21 mouse cellular contexts compared by ENCODE assay signal in the genomic region with DNA sequence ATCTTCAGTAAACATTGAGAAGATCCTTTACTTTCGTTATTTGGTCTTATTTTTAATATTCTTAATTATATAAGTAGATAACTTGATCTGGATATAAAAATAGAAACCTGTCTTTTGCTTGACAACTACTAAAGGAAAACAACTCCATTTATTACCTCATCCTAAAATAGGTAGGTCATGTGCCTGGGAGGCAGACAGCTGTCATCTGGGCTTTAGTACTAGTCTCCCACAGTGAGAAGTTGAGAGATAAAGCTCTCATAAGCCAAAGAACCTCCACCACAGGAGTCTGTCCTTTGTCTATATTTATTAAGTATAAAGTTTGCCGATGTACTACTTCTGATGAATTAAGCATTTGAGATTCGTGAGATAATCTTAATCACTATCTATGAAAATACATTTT.
DNase-seq lines count a peak whose midpoint lies in the region; ATAC-seq lines count a peak whose summit lies in the region.
"Had no signal": no experiment of that assay in that cellular context is flagged by ENCODE, and none has a peak within 500 bp of the region (broad histone marks: within the 10 kb centered on the region; RNA-seq: fewer than 3 reads in every experiment).

No protein-coding gene starts in this region.

- intact Hi-C loops in left cerebral cortex, postnatal 4 days (cut with DNase I), result no loop called here

- DNase-seq in cerebellum, postnatal 4 days (ENCODE audit: low spot score in 2 of 2), result no peak
- peak; percentile 18 to 23 for DNase-seq in cerebellum, postnatal 36 days
- no peak for DNase-seq in cerebellum, adult 11 months
- DNase-seq in heart, adult 8-10 months (ENCODE audit: low spot score), result peak; percentile 11
- no peak for DNase-seq in heart, adult 18-20 months
- peak; percentile 77 for DNase-seq in skeletal muscle tissue, adult 2 months (ENCODE audit: low read depth, low spot score)
- DNase-seq in left cerebral cortex, postnatal 4 days, result no peak
- DNase-seq: adrenal gland, adult 8-10 months; adrenal gland, postnatal 25 days; cerebellum, postnatal 14 days; embryo, embryonic 11 days; gastrocnemius, postnatal 25 days; heart, postnatal 14 days; heart, postnatal 4 days; kidney, adult 11 months; kidney, adult 8-10 months had no signal

- ATAC-seq in cerebellum, adult (ENCODE audit: insufficient number of reproducible peaks, low FRiP score, low TSS enrichment), result peak; percentile 82
- ATAC-seq: activated CD4-positive, CD25-positive, alpha-beta regulatory T cell, adult 4 months; forebrain, embryonic 16.5 days; hindbrain, postnatal 0 days; inflammation-experienced regulatory T-cells, adult 6 months had no signal

Comparison
In these comparisons a context has a peak if more than half of its experiments do, and no peak if none do; other contexts are left out.
1. DNase-seq: peak in cerebellum, postnatal 36 days (2 of 2), heart, adult 8-10 months (single experiment) and skeletal muscle tissue, adult 2 months (single experiment); none in cerebellum, postnatal 4 days (0 of 2), cerebellum, adult 11 months (single experiment), heart, adult 18-20 months (0 of 2) and left cerebral cortex, postnatal 4 days (single experiment).